Mouse (Mus musculus) kidney, adult 2 months (tissue): ENCODE measurements around the gene Vasn. TPM values are rescaled to one million over a fixed set of nuclear protein-coding genes. Genes with fewer than 3 reads are reported as not detected.

Experiments used
- DNase-seq: peaks from one replicate; pipeline ENCODE4 v3.0.0; 2021
- H3K27ac ChIP-seq: fragments of 200-500 bp; 2 replicates; pipeline ENCODE4 v1.5.1; 2012; ENCODE audit warnings: low read depth, low read length, control low read depth, inconsistent platforms; ENCODE audit not compliant: insufficient read depth
- H3K27me3 ChIP-seq: fragments of 200-500 bp; replicated peaks from 2 replicates; pipeline ENCODE4 v1.6.1; 2012; ENCODE audit warnings: mild to moderate bottlenecking, moderate library complexity, low read length, inconsistent platforms; ENCODE audit not compliant: control insufficient read depth, insufficient read depth
- H3K36me3 ChIP-seq: fragments of 200-500 bp; 2 replicates; pipeline ENCODE4 v1.6.1; 2012; ENCODE audit warnings: mild to moderate bottlenecking, moderate library complexity, low read length, inconsistent platforms; ENCODE audit not compliant: control insufficient read depth, insufficient read depth
- H3K4me1 ChIP-seq: fragments of 200-500 bp; 2 replicates; pipeline ENCODE4 v1.6.1; 2011; ENCODE audit warnings: low read length; ENCODE audit not compliant: control insufficient read depth, insufficient read depth
- H3K4me3 ChIP-seq: fragments of 200-500 bp; 2 replicates; pipeline ENCODE4 v1.5.1; 2011; ENCODE audit warnings: mild to moderate bottlenecking, low read depth, low read length, control low read depth; ENCODE audit not compliant: insufficient read depth
- CTCF ChIP-seq: fragments of 200-500 bp; conservative IDR thresholded peaks from 2 replicates; pipeline ENCODE4 v1.5.1; 2011; ENCODE audit warnings: low read depth, mild to moderate bottlenecking, control low read depth, low read length, moderate library complexity, mixed read lengths; ENCODE audit not compliant: insufficient read depth, insufficient read length
- POLR2A ChIP-seq: fragments of 200-500 bp; IDR thresholded peaks from one replicate; pipeline ENCODE4 v1.6.1; 2011; ENCODE audit warnings: low read depth, low read length, control low read depth
- WGBS: fragments of 180-500 bp; shearing (Covaris S2); methylation state at CpG from one replicate; pipeline ENCODE4 v1.1.7; 2018; 5-methylcytosine and 5-hydroxymethylcytosine counted together
- polyA plus RNA-seq: library from polyadenylated mRNA; depleted of rRNA; stranded (reverse); fragments of >200 nt; gene quantifications from 2 replicates; pipeline ENCODE4 v1.2.3, GENCODE M21; 2012

The Vasn gene
- polyA plus RNA-seq, 1 experiment, result 34.6 TPM

- TF ChIP-seq POLR2A, result no peak
- TF ChIP-seq CTCF, result no peak
- Histone ChIP-seq H3K36me3 (no peaks in the 10 kb centered on the region), H3K4me1 (peaks cover 56% of the 10 kb centered on the region), H3K27me3 (no peaks in the 10 kb centered on the region), H3K4me3 (peak overlapping the region; percentile 4; the same call in 1 of the 2 replicates), H3K27ac (peak overlapping the region; percentile 77)
- 38% methylated on average over 6 of the region's 6 CpGs for WGBS
- no peak for DNase-seq
Measured at GRCm38 (mm10) chr16:4642937-4643336, 3.2 kb downstream of the Vasn start.

DNA sequence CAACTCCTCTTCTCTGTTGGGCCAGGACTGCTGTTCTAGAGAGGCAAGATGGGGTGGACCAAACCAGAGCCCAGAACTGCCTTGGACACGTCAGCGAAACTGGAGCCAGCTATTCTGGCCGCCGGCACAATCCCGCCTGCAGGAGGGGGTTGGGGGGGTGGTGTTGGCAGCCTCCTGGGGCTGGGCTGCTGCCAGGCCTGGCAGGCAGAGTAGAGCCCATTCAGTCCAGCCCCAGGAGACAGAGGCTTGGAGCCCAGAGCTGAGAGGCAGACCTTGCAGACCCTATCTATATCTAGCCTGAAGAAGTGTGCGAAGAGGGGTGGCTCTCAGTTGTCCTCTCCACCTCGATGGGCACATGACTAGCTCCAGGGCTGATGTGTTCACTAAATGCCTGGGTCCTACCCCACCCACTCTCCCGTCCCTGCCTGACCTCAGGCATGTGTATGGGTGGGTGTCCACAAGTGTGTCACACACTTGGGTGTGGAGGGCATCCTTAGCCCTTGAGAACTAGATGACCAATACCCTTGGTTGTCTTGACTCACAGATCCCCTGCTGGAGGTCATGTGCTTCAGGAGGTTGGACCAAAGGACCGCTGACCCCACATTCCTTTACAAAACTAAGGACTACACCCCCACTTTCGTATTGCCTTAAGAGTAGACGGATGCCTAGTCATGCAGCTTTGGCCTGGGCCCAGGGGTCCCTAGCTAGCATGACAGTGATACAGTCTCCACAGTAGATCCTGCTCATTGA, 4.1 kb downstream of the Vasn start:
- Histone ChIP-seq H3K4me3 (no peak overlapping the region), H3K36me3 (no peaks in the 10 kb centered on the region), H3K27ac (peak overlapping the region; percentile 78), H3K4me1 (peaks cover 61% of the 10 kb centered on the region), H3K27me3 (no peaks in the 10 kb centered on the region)
- peak; percentile 94 for DNase-seq
- 22% methylated on average over 11 of the region's 11 CpGs for WGBS
- TF ChIP-seq CTCF (no peak), POLR2A (no peak)

DNA sequence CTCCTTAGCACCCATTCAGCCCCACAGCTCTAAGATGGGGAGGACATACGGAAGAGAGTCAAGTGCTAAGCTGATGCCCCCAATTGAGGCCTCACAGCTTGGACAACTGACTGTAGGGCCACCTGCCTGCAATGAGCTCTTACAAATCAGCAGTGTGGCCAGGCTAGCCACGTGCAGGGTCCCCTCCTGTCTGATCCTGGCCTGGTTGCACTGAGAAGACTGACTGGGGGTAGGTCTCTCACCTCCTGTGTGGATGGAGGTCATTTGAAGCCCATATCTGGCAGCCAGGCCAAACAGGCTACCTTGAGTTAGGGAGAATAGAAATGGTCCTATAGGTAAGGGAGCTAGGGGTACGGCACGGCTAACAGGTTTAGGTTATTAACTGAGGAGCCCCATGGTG, 6.1 kb downstream of the Vasn start:
- 68% methylated on average over 4 of the region's 4 CpGs for WGBS

GRCm38 (mm10) chr16:4646831-4647230, 7.1 kb downstream of the Vasn start:
- 88% methylated on average over 4 of the region's 4 CpGs for WGBS
- Histone ChIP-seq H3K27ac (no peak overlapping the region), H3K27me3 (no peaks in the 10 kb centered on the region), H3K36me3 (no peaks in the 10 kb centered on the region), H3K4me1 (peaks cover 59% of the 10 kb centered on the region), H3K4me3 (no peak overlapping the region)
- TF ChIP-seq POLR2A (no peak), CTCF (no peak)
- no peak for DNase-seq

More for the DNA sequence above, 6.1 kb downstream of the Vasn start:
- Histone ChIP-seq H3K4me3 (no peak overlapping the region), H3K27ac (0 out of 2 replicates have a peak overlapping the region, but pooled peaks have one; percentile 14), H3K4me1 (peaks cover 64% of the 10 kb centered on the region), H3K36me3 (no peaks in the 10 kb centered on the region), H3K27me3 (no peaks in the 10 kb centered on the region)
- no peak for TF ChIP-seq CTCF
- no peak for TF ChIP-seq POLR2A
- DNase-seq, result no peak

DNA sequence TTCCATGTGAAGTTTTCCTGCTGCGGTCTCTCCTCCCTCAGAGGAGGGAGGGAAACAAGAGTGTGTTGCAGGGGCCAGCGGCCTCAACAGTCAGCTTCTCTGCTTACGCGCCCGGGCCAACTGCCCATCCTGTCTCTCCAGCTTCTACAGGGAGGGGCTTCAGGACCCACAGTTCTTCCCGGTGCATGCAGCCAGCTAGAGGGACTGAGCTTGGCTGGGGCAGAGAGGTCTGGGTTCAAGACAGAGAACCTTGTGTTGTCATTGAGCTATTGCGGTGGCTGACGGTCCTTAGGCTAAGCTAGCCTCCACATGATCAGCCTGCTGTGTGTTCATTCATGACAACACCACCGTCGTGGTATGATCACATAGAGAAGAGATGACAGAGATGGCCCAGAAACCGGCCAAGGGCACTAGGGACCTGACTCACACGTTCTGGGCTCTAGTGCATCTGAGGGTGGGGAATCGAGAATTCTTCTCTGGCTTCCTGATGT, 8.0 kb downstream of the Vasn start:
- no peaks in the 10 kb centered on the region for H3K27me3 ChIP-seq
- 52% methylated on average over 13 of the region's 13 CpGs for WGBS
- TF ChIP-seq CTCF (no peak), POLR2A (no peak)
- H3K36me3 ChIP-seq, result no peaks in the 10 kb centered on the region
- DNase-seq, result no peak
- peaks cover 62% of the 10 kb centered on the region for H3K4me1 ChIP-seq
- H3K27ac ChIP-seq, result peak overlapping the region; percentile 10; the same call in 1 of the 2 replicates
- H3K4me3 ChIP-seq, result no peak overlapping the region

- 53% methylated on average over 28 of the region's 28 CpGs for WGBS
- H3K4me1 ChIP-seq, result peaks cover 62% of the 10 kb centered on the region
- H3K4me3 ChIP-seq, result no peak overlapping the region
Measured at GRCm38 (mm10) chr16:4648416-4649023, 8.8 kb downstream of the Vasn start.

DNA sequence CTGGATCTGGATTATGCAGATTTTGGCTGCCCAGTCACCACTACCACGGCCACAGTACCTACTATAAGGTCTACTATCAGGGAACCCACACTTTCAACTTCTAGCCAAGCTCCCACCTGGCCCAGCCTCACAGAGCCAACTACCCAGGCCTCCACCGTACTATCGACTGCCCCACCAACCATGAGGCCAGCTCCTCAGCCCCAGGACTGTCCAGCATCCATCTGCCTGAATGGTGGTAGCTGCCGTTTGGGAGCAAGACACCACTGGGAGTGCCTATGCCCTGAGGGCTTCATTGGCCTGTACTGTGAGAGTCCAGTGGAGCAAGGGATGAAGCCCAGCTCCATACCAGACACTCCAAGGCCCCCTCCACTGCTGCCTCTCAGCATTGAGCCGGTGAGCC, 9.5 kb downstream of the Vasn start:
- DNase-seq, result no peak
- 78% methylated on average over 5 of the region's 5 CpGs for WGBS
- Histone ChIP-seq H3K4me1 (peaks cover 63% of the 10 kb centered on the region), H3K4me3 (no peak overlapping the region), H3K27ac (no peak overlapping the region), H3K27me3 (no peaks in the 10 kb centered on the region), H3K36me3 (no peaks in the 10 kb centered on the region)
- TF ChIP-seq POLR2A (no peak), CTCF (no peak)

More at GRCm38 (mm10) chr16:4648416-4649023, 8.8 kb downstream of the Vasn start:
- Histone ChIP-seq H3K27me3 (no peaks in the 10 kb centered on the region), H3K36me3 (no peaks in the 10 kb centered on the region), H3K27ac (no peak overlapping the region)
- DNase-seq, result peak; percentile 86
- TF ChIP-seq POLR2A, result no peak
